Mouse (Mus musculus): ENCODE measurements around the gene Filip1l.

DNA sequence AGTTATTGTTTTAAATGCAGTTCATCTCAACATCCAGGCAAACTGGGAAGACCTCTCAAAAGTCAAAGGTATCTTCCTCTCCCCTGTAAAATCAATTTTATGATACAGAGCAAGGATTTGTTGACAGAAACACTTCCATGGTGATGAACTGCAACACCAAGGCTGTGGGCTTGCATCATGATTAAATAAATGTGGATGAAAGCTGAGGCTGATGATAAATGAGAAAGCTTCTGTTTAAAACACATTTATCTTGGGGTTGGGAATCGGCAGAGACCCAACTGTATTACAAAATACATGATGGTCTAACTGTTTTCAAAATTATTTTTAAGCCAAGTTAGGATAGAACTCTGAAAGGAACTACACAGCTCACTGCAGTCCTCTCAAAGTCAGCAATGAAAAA, 220.9 kb downstream of the Filip1l start:
- TF ChIP-seq POLR2A (IDR thresholded peaks at IDR 0.05; ENCODE audit: borderline replicate concordance, extremely low read depth, low read depth, low read length) (no peak), CTCF (IDR thresholded peaks at IDR 0.05; ENCODE audit: insufficient read depth, low read length) (no peak)

All from lung, adult 2 months (tissue).